Mouse (Mus musculus) heart, adult 2 months (tissue): ENCODE results near the gene Atad5.
"Not testable (repeated sequence)": the region's sequence is repeated elsewhere in the genome, so short reads cannot be mapped to it uniquely, and the experiment has no call there.

Source experiments
- CTCF ChIP-seq: fragments of 200-600 bp; IDR thresholded peaks from 2 replicates; pipeline ENCODE4 v1.8.1; 2022; ENCODE audit warnings: antibody characterized with exemption, mild to moderate bottlenecking, moderate library complexity
- POLR2A ChIP-seq: fragments of 200-500 bp; IDR thresholded peaks from 2 replicates; pipeline ENCODE4 v1.6.1; 2011; ENCODE audit warnings: mild to moderate bottlenecking, low read depth, low read length, control low read depth; ENCODE audit not compliant: insufficient read depth

DNA sequence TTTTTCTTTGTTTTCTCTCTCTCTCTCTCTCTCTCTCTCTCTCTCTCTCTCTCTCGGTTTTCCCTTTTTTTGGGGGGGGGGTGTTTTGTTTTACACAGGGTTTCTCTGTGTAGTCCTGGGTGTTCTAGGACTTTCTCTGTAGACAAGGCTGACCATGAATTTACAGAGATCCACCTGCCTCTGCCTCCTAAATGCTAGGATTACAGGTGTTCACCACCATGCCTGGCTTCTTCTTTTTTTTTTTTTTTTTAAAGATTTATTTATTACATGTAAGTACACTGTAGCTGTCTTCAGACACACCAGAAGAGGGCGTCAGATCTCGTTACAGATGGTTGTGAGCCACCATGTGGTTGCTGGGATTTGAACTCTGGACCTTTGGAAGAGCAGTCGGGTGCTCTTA, 59.8 kb downstream of the Atad5 start:
- not testable (repeated sequence) for TF ChIP-seq CTCF, POLR2A
